Mouse (Mus musculus): ENCODE measurements at regions not wholly inside any gene's neighbourhood (a gene's known extent, or its start where the extent isn't known, plus 50 kb on each side); places are given as distances from the start of the nearest gene placed in this dataset.
A peak's percentile ranks its signal among the peaks of the same experiment; 100 is the strongest.

GRCm38 (mm10) chr7:37095839-37096238 lies 397.9 kb downstream of the Tshz3 start:
- Histone ChIP-seq H3K4me2 (ENCODE audit: low read depth, low read length) (no peak overlapping the region), H3K9ac (replicated peaks; ENCODE audit: low read depth, low read length) (no peak overlapping the region), H3K27me3 (ENCODE audit: control insufficient read depth, insufficient read depth, low read length) (no peaks in the 10 kb centered on the region), H3K4me3 (ENCODE audit: low read depth, low read length) (no peak overlapping the region), H3K9me3 (ENCODE audit: control insufficient read depth, low read length) (no peaks in the 10 kb centered on the region), H3K27ac (ENCODE audit: low read depth, low read length) (no peak overlapping the region), H3K36me3 (ENCODE audit: control insufficient read depth, insufficient read depth, low read length) (no peaks in the 10 kb centered on the region), H3K4me1 (ENCODE audit: control insufficient read depth, insufficient read depth, low read length) (no peaks in the 10 kb centered on the region)
- 85% methylated on average over 11 of the region's 11 CpGs for WGBS
- ATAC-seq (ENCODE audit: low read depth), result no peak

- WGBS, result 78% methylated on average over 5 of the region's 5 CpGs
- Histone ChIP-seq H3K36me3 (ENCODE audit: control insufficient read depth, insufficient read depth, low read length) (no peaks in the 10 kb centered on the region), H3K27ac (ENCODE audit: low read depth, low read length) (no peak overlapping the region), H3K4me1 (ENCODE audit: control insufficient read depth, insufficient read depth, low read length) (no peaks in the 10 kb centered on the region), H3K4me2 (ENCODE audit: low read depth, low read length) (no peak overlapping the region), H3K9me3 (ENCODE audit: control insufficient read depth, low read length) (no peaks in the 10 kb centered on the region), H3K27me3 (ENCODE audit: control insufficient read depth, insufficient read depth, low read length) (no peaks in the 10 kb centered on the region), H3K4me3 (ENCODE audit: low read depth, low read length) (no peak overlapping the region), H3K9ac (replicated peaks; ENCODE audit: low read depth, low read length) (no peak overlapping the region)
- no peak for ATAC-seq (ENCODE audit: low read depth)
Observed at GRCm38 (mm10) chr7:37096291-37096690, 398.4 kb downstream of the Tshz3 start.

DNA sequence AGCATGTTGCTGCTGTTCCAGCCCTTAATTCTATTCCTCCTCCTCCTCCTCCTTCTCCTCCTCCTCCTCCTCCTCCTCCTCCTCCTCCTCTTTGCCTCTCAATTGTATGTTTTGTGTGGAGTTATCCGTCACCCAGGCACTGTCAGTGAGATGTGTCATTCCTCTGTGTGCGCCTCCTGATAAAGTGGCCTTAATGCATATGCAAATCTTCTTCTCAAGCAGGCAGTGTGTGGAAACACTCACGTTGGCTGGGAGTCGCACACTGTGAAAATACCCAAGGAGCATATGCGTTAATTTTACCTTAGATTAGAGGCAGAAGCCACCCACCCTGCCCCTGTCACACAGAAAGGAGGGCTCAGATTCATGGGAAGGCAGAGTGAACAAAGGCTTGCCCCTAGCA lies 401.0 kb downstream of the Tshz3 start:
- Histone ChIP-seq H3K4me3 (ENCODE audit: low read depth, low read length) (no peak overlapping the region), H3K27me3 (ENCODE audit: control insufficient read depth, insufficient read depth, low read length) (no peaks in the 10 kb centered on the region)

GRCm38 (mm10) chr7:37104671-37105070 lies 406.8 kb downstream of the Tshz3 start:
- no peak for ATAC-seq (ENCODE audit: low read depth)
- WGBS, result 74% methylated on average over 9 of the region's 9 CpGs

More for the DNA sequence above, 401.0 kb downstream of the Tshz3 start:
- WGBS, result 10% methylated on average over 5 of the region's 5 CpGs
- H3K4me1 ChIP-seq (ENCODE audit: control insufficient read depth, insufficient read depth, low read length), result no peaks in the 10 kb centered on the region
- no peaks in the 10 kb centered on the region for H3K9me3 ChIP-seq (ENCODE audit: control insufficient read depth, low read length)
- no peaks in the 10 kb centered on the region for H3K36me3 ChIP-seq (ENCODE audit: control insufficient read depth, insufficient read depth, low read length)
- no peak overlapping the region for H3K27ac ChIP-seq (ENCODE audit: low read depth, low read length)
- ATAC-seq (ENCODE audit: low read depth), result no peak
- no peak overlapping the region for H3K9ac ChIP-seq (replicated peaks; ENCODE audit: low read depth, low read length)
- no peak overlapping the region for H3K4me2 ChIP-seq (ENCODE audit: low read depth, low read length)

GRCm38 (mm10) chr7:37111071-37111470 lies 413.2 kb downstream of the Tshz3 start:
- no peaks in the 10 kb centered on the region for H3K9me3 ChIP-seq (ENCODE audit: control insufficient read depth, low read length)
- ATAC-seq (ENCODE audit: low read depth), result no peak
- no peaks in the 10 kb centered on the region for H3K4me1 ChIP-seq (ENCODE audit: control insufficient read depth, insufficient read depth, low read length)
- H3K27ac ChIP-seq (ENCODE audit: low read depth, low read length), result no peak overlapping the region
- 81% methylated on average over 6 of the region's 6 CpGs for WGBS
- H3K36me3 ChIP-seq (ENCODE audit: control insufficient read depth, insufficient read depth, low read length), result no peaks in the 10 kb centered on the region
- no peak overlapping the region for H3K4me2 ChIP-seq (ENCODE audit: low read depth, low read length)
- no peaks in the 10 kb centered on the region for H3K27me3 ChIP-seq (ENCODE audit: control insufficient read depth, insufficient read depth, low read length)
- H3K9ac ChIP-seq (replicated peaks; ENCODE audit: low read depth, low read length), result no peak overlapping the region
- no peak overlapping the region for H3K4me3 ChIP-seq (ENCODE audit: low read depth, low read length)

More at GRCm38 (mm10) chr7:37104671-37105070, 406.8 kb downstream of the Tshz3 start:
- H3K4me2 ChIP-seq (ENCODE audit: low read depth, low read length), result no peak overlapping the region
- no peak overlapping the region for H3K9ac ChIP-seq (replicated peaks; ENCODE audit: low read depth, low read length)
- no peaks in the 10 kb centered on the region for H3K27me3 ChIP-seq (ENCODE audit: control insufficient read depth, insufficient read depth, low read length)
- no peaks in the 10 kb centered on the region for H3K4me1 ChIP-seq (ENCODE audit: control insufficient read depth, insufficient read depth, low read length)
- H3K9me3 ChIP-seq (ENCODE audit: control insufficient read depth, low read length), result no peaks in the 10 kb centered on the region
- no peaks in the 10 kb centered on the region for H3K36me3 ChIP-seq (ENCODE audit: control insufficient read depth, insufficient read depth, low read length)
- no peak overlapping the region for H3K27ac ChIP-seq (ENCODE audit: low read depth, low read length)
- H3K4me3 ChIP-seq (ENCODE audit: low read depth, low read length), result no peak overlapping the region

DNA sequence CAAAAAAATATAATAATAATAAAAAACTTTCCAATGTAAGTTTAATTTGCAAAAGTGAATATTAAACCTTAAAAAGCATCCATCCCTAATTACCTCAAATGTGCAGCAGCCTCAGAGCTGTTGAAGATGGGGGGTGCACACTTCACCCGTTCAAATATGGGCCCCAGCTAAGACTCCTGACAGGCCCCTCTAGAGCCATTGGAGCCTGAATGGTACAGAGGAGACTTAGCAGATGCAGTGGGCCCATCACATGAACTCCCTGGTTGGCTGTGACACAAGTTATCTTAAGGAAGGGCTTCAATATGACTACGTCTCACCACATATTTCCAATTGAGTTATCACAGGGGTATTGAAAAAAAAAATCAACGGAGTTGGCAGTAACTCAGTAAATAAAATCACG lies 422.9 kb downstream of the Tshz3 start:
- Histone ChIP-seq H3K27ac (ENCODE audit: low read depth, low read length) (no peak overlapping the region), H3K4me2 (ENCODE audit: low read depth, low read length) (no peak overlapping the region), H3K9me3 (ENCODE audit: control insufficient read depth, low read length) (no peaks in the 10 kb centered on the region), H3K27me3 (ENCODE audit: control insufficient read depth, insufficient read depth, low read length) (no peaks in the 10 kb centered on the region), H3K4me1 (ENCODE audit: control insufficient read depth, insufficient read depth, low read length) (no peaks in the 10 kb centered on the region), H3K36me3 (ENCODE audit: control insufficient read depth, insufficient read depth, low read length) (no peaks in the 10 kb centered on the region), H3K4me3 (ENCODE audit: low read depth, low read length) (no peak overlapping the region), H3K9ac (replicated peaks; ENCODE audit: low read depth, low read length) (no peak overlapping the region)
- 74% methylated on average over 4 of the region's 4 CpGs for WGBS
- peak; percentile 58 for ATAC-seq (ENCODE audit: low read depth)

GRCm38 (mm10) chr7:37140191-37140590 lies 442.3 kb downstream of the Tshz3 start:
- 91% methylated on average over 12 of the region's 12 CpGs for WGBS
- H3K4me1 ChIP-seq (ENCODE audit: control insufficient read depth, insufficient read depth, low read length), result no peaks in the 10 kb centered on the region
- H3K9me3 ChIP-seq (ENCODE audit: control insufficient read depth, low read length), result no peaks in the 10 kb centered on the region
- H3K4me3 ChIP-seq (ENCODE audit: low read depth, low read length), result no peak overlapping the region
- no peaks in the 10 kb centered on the region for H3K36me3 ChIP-seq (ENCODE audit: control insufficient read depth, insufficient read depth, low read length)
- ATAC-seq (ENCODE audit: low read depth), result no peak
- H3K9ac ChIP-seq (replicated peaks; ENCODE audit: low read depth, low read length), result no peak overlapping the region
- H3K4me2 ChIP-seq (ENCODE audit: low read depth, low read length), result no peak overlapping the region
- H3K27ac ChIP-seq (ENCODE audit: low read depth, low read length), result no peak overlapping the region
- no peaks in the 10 kb centered on the region for H3K27me3 ChIP-seq (ENCODE audit: control insufficient read depth, insufficient read depth, low read length)

GRCm38 (mm10) chr7:37142780-37143179 lies 444.9 kb downstream of the Tshz3 start:
- Histone ChIP-seq H3K4me1 (ENCODE audit: control insufficient read depth, insufficient read depth, low read length) (peaks cover 4% of the 10 kb centered on the region; the same call in 1 of the 2 replicates), H3K27me3 (ENCODE audit: control insufficient read depth, insufficient read depth, low read length) (no peaks in the 10 kb centered on the region), H3K4me2 (ENCODE audit: low read depth, low read length) (no peak overlapping the region), H3K27ac (ENCODE audit: low read depth, low read length) (no peak overlapping the region), H3K36me3 (ENCODE audit: control insufficient read depth, insufficient read depth, low read length) (no peaks in the 10 kb centered on the region), H3K4me3 (ENCODE audit: low read depth, low read length) (no peak overlapping the region), H3K9me3 (ENCODE audit: control insufficient read depth, low read length) (no peaks in the 10 kb centered on the region), H3K9ac (replicated peaks; ENCODE audit: low read depth, low read length) (no peak overlapping the region)
- 82% methylated on average over 5 of the region's 5 CpGs for whole genome bisulfite sequencing
- ATAC-seq (ENCODE audit: low read depth), result no peak

- no peak for ATAC-seq (ENCODE audit: low read depth)
- no peaks in the 10 kb centered on the region for H3K36me3 ChIP-seq (ENCODE audit: control insufficient read depth, insufficient read depth, low read length)
- 25% methylated on average over 6 of the region's 6 CpGs for WGBS
Observed at GRCm38 (mm10) chr7:37144303-37144702, 446.4 kb downstream of the Tshz3 start.

More at GRCm38 (mm10) chr7:37144303-37144702, 446.4 kb downstream of the Tshz3 start:
- no peak overlapping the region for H3K27ac ChIP-seq (ENCODE audit: low read depth, low read length)
- H3K27me3 ChIP-seq (ENCODE audit: control insufficient read depth, insufficient read depth, low read length), result no peaks in the 10 kb centered on the region
- H3K9me3 ChIP-seq (ENCODE audit: control insufficient read depth, low read length), result no peaks in the 10 kb centered on the region
- no peak overlapping the region for H3K9ac ChIP-seq (replicated peaks; ENCODE audit: low read depth, low read length)
- H3K4me3 ChIP-seq (ENCODE audit: low read depth, low read length), result no peak overlapping the region
- no peak overlapping the region for H3K4me2 ChIP-seq (ENCODE audit: low read depth, low read length)
- peaks cover 4% of the 10 kb centered on the region; the same call in 1 of the 2 replicates for H3K4me1 ChIP-seq (ENCODE audit: control insufficient read depth, insufficient read depth, low read length)

Data from neural tube, embryonic 14.5 days (tissue).